Mouse (Mus musculus): ENCODE data around the gene Sell. TPM values are rescaled to one million over a fixed set of nuclear protein-coding genes. Genes with fewer than 3 reads are reported as not detected.

Sell gene
- polyA plus RNA-seq, 1 experiment from 2014 or later = 0.09 TPM

DNA sequence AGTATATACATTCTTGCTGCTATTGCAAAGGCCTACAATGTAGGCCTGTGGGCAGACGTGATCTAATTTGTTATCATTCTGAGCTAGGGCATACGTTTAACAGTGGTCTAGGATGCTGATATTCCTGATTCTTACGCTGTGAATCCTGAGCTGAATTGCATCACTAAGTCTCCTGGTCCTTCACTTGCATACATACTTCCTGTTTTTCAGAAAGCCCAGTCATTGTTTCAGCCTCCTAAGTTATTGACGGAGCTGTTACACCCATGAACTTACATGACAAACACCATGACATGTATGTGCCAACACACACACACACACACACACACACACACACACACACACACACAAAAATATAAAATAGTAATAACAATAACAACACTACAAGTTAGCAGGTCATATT, 1.7 kb upstream of the Sell start:
- Histone ChIP-seq H3K27me3 (ENCODE audit: insufficient read depth, poor library complexity, severe bottlenecking) (no peaks in the 10 kb centered on the region), H3K9me3 (no peaks in the 10 kb centered on the region), H3K4me3 (no peak overlapping the region), H3K27ac (no peak overlapping the region), H3K36me3 (no peaks in the 10 kb centered on the region), H3K4me1 (replicated peaks) (no peaks in the 10 kb centered on the region)
- no peak for DNase-seq (ENCODE audit: low spot score)
- 94% methylated on average over 4 of the region's 4 CpGs for WGBS

DNA sequence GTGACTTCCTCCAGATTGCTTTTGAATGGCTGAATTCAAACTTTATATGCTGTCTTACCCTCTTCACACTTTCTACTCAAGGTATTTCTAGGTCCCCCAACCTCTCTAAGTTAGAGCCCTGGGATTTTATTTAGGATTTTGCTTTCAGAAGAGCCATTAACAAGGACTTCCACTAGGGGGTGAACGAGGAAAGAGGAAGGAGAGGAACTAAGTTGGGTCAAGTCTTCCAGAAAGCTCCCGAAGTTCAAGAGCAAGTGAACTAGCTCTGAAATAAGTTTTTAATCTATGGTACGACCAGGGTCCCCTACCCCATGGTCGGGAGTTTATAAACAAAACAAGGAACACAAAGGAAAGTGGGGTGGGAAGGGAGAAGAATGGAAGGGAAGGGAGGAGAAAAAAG, 504 bp upstream of the Sell start:
- no peaks in the 10 kb centered on the region for H3K4me1 ChIP-seq (replicated peaks)
- no peak for DNase-seq (ENCODE audit: low spot score)
- H3K36me3 ChIP-seq = no peaks in the 10 kb centered on the region
- H3K4me3 ChIP-seq = no peak overlapping the region
- 44% methylated on average over 4 of the region's 4 CpGs for WGBS
- H3K27me3 ChIP-seq (ENCODE audit: insufficient read depth, poor library complexity, severe bottlenecking) = no peaks in the 10 kb centered on the region
- H3K27ac ChIP-seq = no peak overlapping the region
- no peaks in the 10 kb centered on the region for H3K9me3 ChIP-seq

DNA sequence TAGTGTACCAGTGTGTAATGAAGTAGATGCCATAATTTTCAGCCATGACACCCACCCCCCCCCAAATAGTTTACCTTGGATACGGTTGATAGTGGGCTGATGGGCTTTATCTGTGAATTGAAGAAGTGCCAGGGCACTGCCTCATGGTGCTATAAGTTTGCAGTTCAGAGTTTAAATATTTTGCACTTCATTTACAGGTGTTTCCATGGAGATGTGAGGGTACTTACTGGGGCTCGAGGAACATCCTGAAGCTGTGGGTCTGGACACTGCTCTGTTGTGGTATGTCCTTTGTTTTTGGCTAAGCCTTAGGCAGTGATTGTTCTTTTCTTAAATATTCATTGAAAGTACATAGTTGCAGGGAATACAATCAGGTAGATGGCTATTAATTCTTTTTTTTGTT, 1.1 kb downstream of the Sell start:
- H3K4me1 ChIP-seq (replicated peaks) = no peaks in the 10 kb centered on the region
- DNase-seq (ENCODE audit: low spot score) = no peak
- no peaks in the 10 kb centered on the region for H3K9me3 ChIP-seq
- no peaks in the 10 kb centered on the region for H3K27me3 ChIP-seq (ENCODE audit: insufficient read depth, poor library complexity, severe bottlenecking)
- H3K27ac ChIP-seq = no peak overlapping the region
- WGBS = 67% methylated on average over 2 of the region's 2 CpGs
- no peak overlapping the region for H3K4me3 ChIP-seq
- no peaks in the 10 kb centered on the region for H3K36me3 ChIP-seq

DNA sequence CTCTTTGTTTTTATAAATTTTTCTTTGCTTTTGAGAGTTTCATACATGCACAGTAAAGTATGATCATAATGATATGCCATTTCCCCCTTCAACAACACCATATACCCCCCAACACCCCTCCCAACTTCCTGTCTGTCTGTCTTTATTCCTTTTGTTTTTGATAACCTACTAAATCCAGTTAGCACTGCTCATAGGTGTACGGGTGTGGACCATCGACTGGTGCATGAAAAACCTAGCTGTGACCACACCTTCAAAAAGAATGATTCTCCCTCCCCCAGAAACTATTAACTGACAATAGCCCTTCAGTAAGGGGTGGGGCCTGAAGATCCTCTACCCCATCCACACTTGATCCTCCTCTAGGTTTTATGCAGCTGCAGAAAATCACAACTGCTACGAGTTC, 2.0 kb downstream of the Sell start:
- Histone ChIP-seq H3K36me3 (no peaks in the 10 kb centered on the region), H3K4me3 (no peak overlapping the region), H3K9me3 (no peaks in the 10 kb centered on the region), H3K4me1 (replicated peaks) (no peaks in the 10 kb centered on the region), H3K27ac (no peak overlapping the region), H3K27me3 (ENCODE audit: insufficient read depth, poor library complexity, severe bottlenecking) (no peaks in the 10 kb centered on the region)
- WGBS = 68% methylated on average over 3 of the region's 3 CpGs
- no peak for DNase-seq (ENCODE audit: low spot score)

- no peak for DNase-seq (ENCODE audit: low spot score)
- H3K27ac ChIP-seq = no peak overlapping the region
- no peaks in the 10 kb centered on the region for H3K9me3 ChIP-seq
- H3K4me3 ChIP-seq = no peak overlapping the region
- no peaks in the 10 kb centered on the region for H3K36me3 ChIP-seq
- H3K27me3 ChIP-seq (ENCODE audit: insufficient read depth, poor library complexity, severe bottlenecking) = no peaks in the 10 kb centered on the region
- no peaks in the 10 kb centered on the region for H3K4me1 ChIP-seq (replicated peaks)
Observed at GRCm38 (mm10) chr1:164069261-164069660, 7.5 kb downstream of the Sell start.

DNA sequence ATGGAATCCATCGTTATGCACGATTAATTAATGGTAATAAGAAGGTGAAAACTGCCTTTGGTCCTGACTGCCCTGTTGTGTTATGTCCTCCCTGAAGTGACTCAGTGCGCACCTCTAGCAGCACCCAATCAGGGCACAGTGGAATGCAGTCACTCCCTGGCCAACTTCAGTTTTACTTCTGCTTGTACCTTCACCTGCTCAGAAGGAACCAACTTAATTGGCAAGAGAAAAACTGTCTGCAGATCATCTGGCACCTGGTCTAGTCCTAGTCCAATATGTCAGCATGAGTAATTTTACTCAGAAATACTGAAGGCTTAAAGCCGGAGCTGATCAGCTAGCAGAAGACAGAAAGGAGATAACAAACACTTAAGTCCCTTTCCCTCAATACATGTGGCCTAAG, 8.7 kb downstream of the Sell start:
- H3K4me3 ChIP-seq = no peak overlapping the region
- no peak for DNase-seq (ENCODE audit: low spot score)
- H3K4me1 ChIP-seq (replicated peaks) = no peaks in the 10 kb centered on the region
- WGBS = 88% methylated on average over 4 of the region's 4 CpGs
- H3K36me3 ChIP-seq = no peaks in the 10 kb centered on the region
- H3K27me3 ChIP-seq (ENCODE audit: insufficient read depth, poor library complexity, severe bottlenecking) = no peaks in the 10 kb centered on the region
- no peak overlapping the region for H3K27ac ChIP-seq
- H3K9me3 ChIP-seq = no peaks in the 10 kb centered on the region

DNA sequence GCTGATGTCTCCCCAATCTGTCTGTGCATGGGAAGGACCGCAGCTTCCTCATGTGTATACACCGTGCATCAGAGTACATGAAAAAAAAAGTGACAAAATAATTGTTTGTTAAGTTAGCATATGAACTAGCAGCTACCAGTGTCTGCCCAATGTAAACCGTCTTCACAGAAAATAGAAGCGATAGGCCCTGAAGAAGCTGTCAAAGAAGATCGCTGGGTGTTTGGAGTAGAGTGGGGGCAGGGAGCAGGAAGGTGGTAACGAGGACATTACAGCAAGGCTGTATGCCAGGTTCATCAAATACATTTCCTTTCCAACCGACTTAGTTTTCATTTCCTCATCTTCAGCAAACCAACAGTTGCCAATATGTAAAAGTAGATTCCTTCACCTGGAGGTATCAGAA, 9.3 kb downstream of the Sell start:
- Histone ChIP-seq H3K9me3 (no peaks in the 10 kb centered on the region), H3K4me3 (no peak overlapping the region), H3K27ac (no peak overlapping the region), H3K36me3 (no peaks in the 10 kb centered on the region), H3K27me3 (ENCODE audit: insufficient read depth, poor library complexity, severe bottlenecking) (no peaks in the 10 kb centered on the region), H3K4me1 (replicated peaks) (no peaks in the 10 kb centered on the region)
- 91% methylated on average over 7 of the region's 7 CpGs for WGBS
- no peak for DNase-seq (ENCODE audit: low spot score)

DNA sequence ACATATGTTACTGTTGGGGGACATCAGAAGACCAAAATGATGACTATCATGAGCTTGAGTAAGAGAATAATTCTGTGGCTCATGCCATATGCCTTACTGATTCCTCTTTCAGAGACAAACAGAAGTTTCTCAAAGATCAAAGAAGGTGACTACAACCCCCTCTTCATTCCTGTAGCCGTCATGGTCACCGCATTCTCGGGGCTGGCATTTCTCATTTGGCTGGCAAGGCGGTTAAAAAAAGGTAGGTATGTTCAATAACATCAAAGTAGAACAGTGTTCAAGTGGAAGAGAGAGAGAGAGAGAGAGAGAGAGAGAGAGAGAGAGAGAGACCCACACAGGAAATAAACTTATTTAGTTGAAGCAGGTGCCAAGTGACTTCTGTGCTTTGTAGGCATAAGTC, 10.2 kb downstream of the Sell start:
- Histone ChIP-seq H3K27ac (no peak overlapping the region), H3K4me3 (no peak overlapping the region), H3K27me3 (ENCODE audit: insufficient read depth, poor library complexity, severe bottlenecking) (no peaks in the 10 kb centered on the region), H3K36me3 (no peaks in the 10 kb centered on the region), H3K4me1 (replicated peaks) (no peaks in the 10 kb centered on the region), H3K9me3 (no peaks in the 10 kb centered on the region)
- WGBS = 86% methylated on average over 4 of the region's 4 CpGs
- no peak for DNase-seq (ENCODE audit: low spot score)

- no peaks in the 10 kb centered on the region for H3K27me3 ChIP-seq (ENCODE audit: insufficient read depth, poor library complexity, severe bottlenecking)
- H3K4me1 ChIP-seq (replicated peaks) = no peaks in the 10 kb centered on the region
- DNase-seq (ENCODE audit: low spot score) = no peak
- no peak overlapping the region for H3K4me3 ChIP-seq
- H3K36me3 ChIP-seq = no peaks in the 10 kb centered on the region
- WGBS = 89% methylated on average over 9 of the region's 9 CpGs
- no peak overlapping the region for H3K27ac ChIP-seq
- no peaks in the 10 kb centered on the region for H3K9me3 ChIP-seq
Observed at GRCm38 (mm10) chr1:164073091-164073490, 11.3 kb downstream of the Sell start.

DNA sequence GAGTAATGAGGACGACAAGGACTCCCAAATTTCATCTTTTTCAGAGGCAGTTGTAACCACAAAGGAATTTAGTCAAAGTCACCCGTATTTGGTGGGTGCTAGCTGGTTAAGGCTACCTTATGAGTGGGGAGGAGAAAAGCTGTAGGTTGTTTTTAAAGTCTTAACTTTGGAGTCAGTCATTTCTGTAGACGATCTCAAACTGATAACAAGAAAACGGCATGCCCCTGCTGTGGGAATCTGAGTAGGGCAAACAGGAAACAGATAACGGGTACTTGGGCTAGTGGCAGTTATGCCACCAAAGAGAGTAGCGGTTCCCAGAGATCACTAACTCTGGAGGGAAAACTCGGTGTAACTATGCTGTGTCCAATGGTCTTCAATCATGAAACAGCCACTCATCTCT, 12.0 kb downstream of the Sell start:
- no peak overlapping the region for H3K4me3 ChIP-seq
- DNase-seq (ENCODE audit: low spot score) = no peak
- H3K27me3 ChIP-seq (ENCODE audit: insufficient read depth, poor library complexity, severe bottlenecking) = no peaks in the 10 kb centered on the region
- H3K9me3 ChIP-seq = no peaks in the 10 kb centered on the region
- H3K27ac ChIP-seq = no peak overlapping the region
- 89% methylated on average over 7 of the region's 7 CpGs for WGBS
- no peaks in the 10 kb centered on the region for H3K4me1 ChIP-seq (replicated peaks)
- no peaks in the 10 kb centered on the region for H3K36me3 ChIP-seq

- WGBS = 93% methylated on average over 2 of the region's 2 CpGs
Observed at GRCm38 (mm10) chr1:164074606-164075140, 12.9 kb downstream of the Sell start.

GRCm38 (mm10) chr1:164075416-164075815, 13.6 kb downstream of the Sell start:
- WGBS = 100% methylated on average over 1 of the region's 1 CpGs
- Histone ChIP-seq H3K36me3 (no peaks in the 10 kb centered on the region), H3K4me3 (no peak overlapping the region), H3K27me3 (ENCODE audit: insufficient read depth, poor library complexity, severe bottlenecking) (no peaks in the 10 kb centered on the region), H3K27ac (no peak overlapping the region), H3K9me3 (no peaks in the 10 kb centered on the region), H3K4me1 (replicated peaks) (no peaks in the 10 kb centered on the region)
- no peak for DNase-seq (ENCODE audit: low spot score)

More at GRCm38 (mm10) chr1:164074606-164075140, 12.9 kb downstream of the Sell start:
- Histone ChIP-seq H3K27me3 (ENCODE audit: insufficient read depth, poor library complexity, severe bottlenecking) (no peaks in the 10 kb centered on the region), H3K9me3 (no peaks in the 10 kb centered on the region), H3K4me1 (replicated peaks) (no peaks in the 10 kb centered on the region), H3K36me3 (no peaks in the 10 kb centered on the region), H3K4me3 (no peak overlapping the region), H3K27ac (no peak overlapping the region)
- no peak for DNase-seq (ENCODE audit: low spot score)

GRCm38 (mm10) chr1:164076441-164076840, 14.7 kb downstream of the Sell start:
- Histone ChIP-seq H3K27me3 (ENCODE audit: insufficient read depth, poor library complexity, severe bottlenecking) (no peaks in the 10 kb centered on the region), H3K36me3 (no peaks in the 10 kb centered on the region), H3K9me3 (no peaks in the 10 kb centered on the region), H3K4me3 (no peak overlapping the region), H3K27ac (no peak overlapping the region), H3K4me1 (replicated peaks) (no peaks in the 10 kb centered on the region)
- no peak for DNase-seq (ENCODE audit: low spot score)
- WGBS = 67% methylated on average over 1 of the region's 1 CpGs

- WGBS = 89% methylated on average over 3 of the region's 3 CpGs
- no peak for DNase-seq (ENCODE audit: low spot score)
Observed at GRCm38 (mm10) chr1:164077031-164077430, 15.2 kb downstream of the Sell start.

More at GRCm38 (mm10) chr1:164077031-164077430, 15.2 kb downstream of the Sell start:
- Histone ChIP-seq H3K36me3 (no peaks in the 10 kb centered on the region), H3K27ac (no peak overlapping the region), H3K4me3 (no peak overlapping the region), H3K9me3 (no peaks in the 10 kb centered on the region), H3K27me3 (ENCODE audit: insufficient read depth, poor library complexity, severe bottlenecking) (no peaks in the 10 kb centered on the region), H3K4me1 (replicated peaks) (no peaks in the 10 kb centered on the region)
